Mouse (Mus musculus): ENCODE data around the gene Mapk11. TPM values are rescaled to one million over a fixed set of nuclear protein-coding genes. Genes with fewer than 3 reads are reported as not detected.
A peak's percentile ranks its signal among the peaks of the same experiment; 100 is the strongest.

Gene Mapk11
- polyA plus RNA-seq, 1 experiment from 2014 or later: 43.2 TPM

- ATAC-seq (replicated peaks; ENCODE audit: low FRiP score) (no peak), DNase-seq (ENCODE audit: low spot score) (no peak)
- H3K4me2 ChIP-seq (ENCODE audit: low read depth, low read length, severe bottlenecking): no peak overlapping the region
- H3K9ac ChIP-seq (ENCODE audit: low read length): no peak overlapping the region
- H3K4me3 ChIP-seq (ENCODE audit: low read depth, low read length): no peak overlapping the region
- H3K27ac ChIP-seq (ENCODE audit: low read depth, low read length): no peak overlapping the region
- no peaks in the 10 kb centered on the region for H3K27me3 ChIP-seq (ENCODE audit: control insufficient read depth, insufficient read depth, low read length)
- H3K36me3 ChIP-seq (ENCODE audit: control insufficient read depth, insufficient read depth, low read length): peaks cover 10% of the 10 kb centered on the region
- H3K9me3 ChIP-seq (ENCODE audit: control insufficient read depth, low read length): no peaks in the 10 kb centered on the region
- peaks cover 39% of the 10 kb centered on the region for H3K4me1 ChIP-seq (replicated peaks; ENCODE audit: control insufficient read depth, insufficient read depth, low read length)
- 88% methylated on average over 5 of the region's 5 CpGs for WGBS
Measured at GRCm38 (mm10) chr15:89171526-89172051, 22.2 kb upstream of the Mapk11 start.

- no peak for ATAC-seq (replicated peaks; ENCODE audit: low FRiP score)
- Histone ChIP-seq H3K4me1 (replicated peaks; ENCODE audit: control insufficient read depth, insufficient read depth, low read length) (peaks cover 39% of the 10 kb centered on the region), H3K36me3 (ENCODE audit: control insufficient read depth, insufficient read depth, low read length) (peaks cover 13% of the 10 kb centered on the region), H3K4me2 (ENCODE audit: low read depth, low read length, severe bottlenecking) (no peak overlapping the region), H3K27me3 (ENCODE audit: control insufficient read depth, insufficient read depth, low read length) (no peaks in the 10 kb centered on the region), H3K4me3 (ENCODE audit: low read depth, low read length) (no peak overlapping the region), H3K27ac (ENCODE audit: low read depth, low read length) (no peak overlapping the region), H3K9me3 (ENCODE audit: control insufficient read depth, low read length) (no peaks in the 10 kb centered on the region), H3K9ac (ENCODE audit: low read length) (no peak overlapping the region)
- WGBS: 77% methylated on average over 3 of the region's 3 CpGs
- DNase-seq (ENCODE audit: low spot score): no peak
Measured at GRCm38 (mm10) chr15:89170102-89170501, 20.7 kb upstream of the Mapk11 start.

GRCm38 (mm10) chr15:89169431-89169830 lies 20.0 kb upstream of the Mapk11 start:
- DNase-seq (ENCODE audit: low spot score) (peak; percentile 86), ATAC-seq (replicated peaks; ENCODE audit: low FRiP score) (peak; percentile 50; the same call in 1 of the 2 replicates)
- Histone ChIP-seq H3K27ac (ENCODE audit: low read depth, low read length) (no peak overlapping the region), H3K4me2 (ENCODE audit: low read depth, low read length, severe bottlenecking) (no peak overlapping the region), H3K36me3 (ENCODE audit: control insufficient read depth, insufficient read depth, low read length) (peaks cover 17% of the 10 kb centered on the region), H3K4me3 (ENCODE audit: low read depth, low read length) (no peak overlapping the region), H3K9me3 (ENCODE audit: control insufficient read depth, low read length) (no peaks in the 10 kb centered on the region), H3K4me1 (replicated peaks; ENCODE audit: control insufficient read depth, insufficient read depth, low read length) (peaks cover 36% of the 10 kb centered on the region), H3K27me3 (ENCODE audit: control insufficient read depth, insufficient read depth, low read length) (no peaks in the 10 kb centered on the region), H3K9ac (ENCODE audit: low read length) (peak overlapping the region; percentile 16; the same call in 1 of the 2 replicates)
- WGBS: 4% methylated on average over 10 of the region's 10 CpGs

GRCm38 (mm10) chr15:89168922-89169321 lies 19.5 kb upstream of the Mapk11 start:
- Histone ChIP-seq H3K9ac (ENCODE audit: low read length) (peak overlapping the region; percentile 16; the same call in 1 of the 2 replicates), H3K4me3 (ENCODE audit: low read depth, low read length) (no peak overlapping the region), H3K9me3 (ENCODE audit: control insufficient read depth, low read length) (no peaks in the 10 kb centered on the region), H3K27ac (ENCODE audit: low read depth, low read length) (no peak overlapping the region), H3K36me3 (ENCODE audit: control insufficient read depth, insufficient read depth, low read length) (peaks cover 22% of the 10 kb centered on the region), H3K27me3 (ENCODE audit: control insufficient read depth, insufficient read depth, low read length) (no peaks in the 10 kb centered on the region), H3K4me1 (replicated peaks; ENCODE audit: control insufficient read depth, insufficient read depth, low read length) (peaks cover 31% of the 10 kb centered on the region), H3K4me2 (ENCODE audit: low read depth, low read length, severe bottlenecking) (no peak overlapping the region)
- 64% methylated on average over 10 of the region's 10 CpGs for WGBS
- DNase-seq (ENCODE audit: low spot score) (no peak), ATAC-seq (replicated peaks; ENCODE audit: low FRiP score) (no peak)

- Histone ChIP-seq H3K4me3 (ENCODE audit: low read depth, low read length) (no peak overlapping the region), H3K4me2 (ENCODE audit: low read depth, low read length, severe bottlenecking) (no peak overlapping the region), H3K4me1 (replicated peaks; ENCODE audit: control insufficient read depth, insufficient read depth, low read length) (peaks cover 12% of the 10 kb centered on the region; the same call in 1 of the 2 replicates), H3K9me3 (ENCODE audit: control insufficient read depth, low read length) (no peaks in the 10 kb centered on the region), H3K36me3 (ENCODE audit: control insufficient read depth, insufficient read depth, low read length) (peaks cover 50% of the 10 kb centered on the region), H3K27me3 (ENCODE audit: control insufficient read depth, insufficient read depth, low read length) (no peaks in the 10 kb centered on the region), H3K27ac (ENCODE audit: low read depth, low read length) (no peak overlapping the region), H3K9ac (ENCODE audit: low read length) (no peak overlapping the region)
- no peak for ATAC-seq (replicated peaks; ENCODE audit: low FRiP score)
- no peak for DNase-seq (ENCODE audit: low spot score)
- WGBS: 94% methylated on average over 12 of the region's 12 CpGs
Measured at GRCm38 (mm10) chr15:89165478-89165877, 16.1 kb upstream of the Mapk11 start.

- Histone ChIP-seq H3K36me3 (ENCODE audit: control insufficient read depth, insufficient read depth, low read length) (peaks cover 57% of the 10 kb centered on the region), H3K27ac (ENCODE audit: low read depth, low read length) (no peak overlapping the region), H3K4me2 (ENCODE audit: low read depth, low read length, severe bottlenecking) (no peak overlapping the region), H3K27me3 (ENCODE audit: control insufficient read depth, insufficient read depth, low read length) (no peaks in the 10 kb centered on the region), H3K4me3 (ENCODE audit: low read depth, low read length) (no peak overlapping the region), H3K9ac (ENCODE audit: low read length) (no peak overlapping the region), H3K4me1 (replicated peaks; ENCODE audit: control insufficient read depth, insufficient read depth, low read length) (no peaks in the 10 kb centered on the region), H3K9me3 (ENCODE audit: control insufficient read depth, low read length) (no peaks in the 10 kb centered on the region)
- DNase-seq (ENCODE audit: low spot score) (no peak), ATAC-seq (replicated peaks; ENCODE audit: low FRiP score) (no peak)
- WGBS: 83% methylated on average over 9 of the region's 9 CpGs
Measured at GRCm38 (mm10) chr15:89161397-89161796, 12.0 kb upstream of the Mapk11 start.

- Histone ChIP-seq H3K36me3 (ENCODE audit: control insufficient read depth, insufficient read depth, low read length) (peaks cover 56% of the 10 kb centered on the region), H3K27ac (ENCODE audit: low read depth, low read length) (no peak overlapping the region), H3K9ac (ENCODE audit: low read length) (no peak overlapping the region), H3K4me2 (ENCODE audit: low read depth, low read length, severe bottlenecking) (no peak overlapping the region), H3K9me3 (ENCODE audit: control insufficient read depth, low read length) (no peaks in the 10 kb centered on the region), H3K4me3 (ENCODE audit: low read depth, low read length) (no peak overlapping the region), H3K27me3 (ENCODE audit: control insufficient read depth, insufficient read depth, low read length) (no peaks in the 10 kb centered on the region), H3K4me1 (replicated peaks; ENCODE audit: control insufficient read depth, insufficient read depth, low read length) (no peaks in the 10 kb centered on the region)
- WGBS: 90% methylated on average over 16 of the region's 16 CpGs
- no peak for DNase-seq (ENCODE audit: low spot score)
- no peak for ATAC-seq (replicated peaks; ENCODE audit: low FRiP score)
Measured at GRCm38 (mm10) chr15:89158516-89158915, 9.1 kb upstream of the Mapk11 start.

GRCm38 (mm10) chr15:89157954-89158353 lies 8.5 kb upstream of the Mapk11 start:
- H3K36me3 ChIP-seq (ENCODE audit: control insufficient read depth, insufficient read depth, low read length): peaks cover 52% of the 10 kb centered on the region
- no peaks in the 10 kb centered on the region for H3K27me3 ChIP-seq (ENCODE audit: control insufficient read depth, insufficient read depth, low read length)
- H3K27ac ChIP-seq (ENCODE audit: low read depth, low read length): no peak overlapping the region
- ATAC-seq (replicated peaks; ENCODE audit: low FRiP score): peak; percentile 45
- no peaks in the 10 kb centered on the region for H3K9me3 ChIP-seq (ENCODE audit: control insufficient read depth, low read length)
- H3K4me2 ChIP-seq (ENCODE audit: low read depth, low read length, severe bottlenecking): no peak overlapping the region
- DNase-seq (ENCODE audit: low spot score): peak; percentile 86
- H3K9ac ChIP-seq (ENCODE audit: low read length): no peak overlapping the region
- no peaks in the 10 kb centered on the region for H3K4me1 ChIP-seq (replicated peaks; ENCODE audit: control insufficient read depth, insufficient read depth, low read length)
- WGBS: 71% methylated on average over 7 of the region's 7 CpGs
- no peak overlapping the region for H3K4me3 ChIP-seq (ENCODE audit: low read depth, low read length)

- peak overlapping the region; percentile 27 for H3K9ac ChIP-seq (ENCODE audit: low read length)
- peaks cover 15% of the 10 kb centered on the region for H3K36me3 ChIP-seq (ENCODE audit: control insufficient read depth, insufficient read depth, low read length)
- peaks cover 25% of the 10 kb centered on the region for H3K4me1 ChIP-seq (replicated peaks; ENCODE audit: control insufficient read depth, insufficient read depth, low read length)
- no peak overlapping the region for H3K4me3 ChIP-seq (ENCODE audit: low read depth, low read length)
- peak overlapping the region; percentile 69 for H3K27ac ChIP-seq (ENCODE audit: low read depth, low read length)
- DNase-seq (ENCODE audit: low spot score): peak; percentile 85
- peak; percentile 74 for ATAC-seq (replicated peaks; ENCODE audit: low FRiP score)
- no peaks in the 10 kb centered on the region for H3K27me3 ChIP-seq (ENCODE audit: control insufficient read depth, insufficient read depth, low read length)
- H3K4me2 ChIP-seq (ENCODE audit: low read depth, low read length, severe bottlenecking): peak overlapping the region; percentile 24
- H3K9me3 ChIP-seq (ENCODE audit: control insufficient read depth, low read length): no peaks in the 10 kb centered on the region
Measured at GRCm38 (mm10) chr15:89152312-89152711, 2.9 kb upstream of the Mapk11 start.

All from forebrain, embryonic 11.5 days (tissue).